Mouse (Mus musculus) olfactory bulb, adult 2 months (tissue): ENCODE results near the gene Espn. TPM values are rescaled to one million over a fixed set of nuclear protein-coding genes. Genes with fewer than 3 reads are reported as not detected.

Source experiments
- H3K27ac ChIP-seq: fragments of 200-500 bp; 2 replicates; pipeline ENCODE4 v1.5.1; 2012; ENCODE audit warnings: low read depth, low read length; ENCODE audit not compliant: insufficient read depth
- H3K4me1 ChIP-seq: fragments of 200-500 bp; 2 replicates; pipeline ENCODE4 v1.6.1; 2012; ENCODE audit warnings: low read length; ENCODE audit not compliant: control insufficient read depth, insufficient read depth
- H3K4me3 ChIP-seq: fragments of 200-500 bp; 2 replicates; pipeline ENCODE4 v1.5.1; 2012; ENCODE audit warnings: mild to moderate bottlenecking, low read depth, low read length, moderate library complexity; ENCODE audit not compliant: insufficient read depth
- CTCF ChIP-seq: fragments of 200-500 bp; IDR thresholded peaks from 2 replicates; pipeline ENCODE4 v1.5.1; 2012; ENCODE audit warnings: low read depth, mild to moderate bottlenecking, low read length, moderate library complexity; ENCODE audit not compliant: insufficient read depth
- POLR2A ChIP-seq: fragments of 200-500 bp; IDR thresholded peaks from 2 replicates; pipeline ENCODE4 v1.6.1; 2012; ENCODE audit warnings: mild to moderate bottlenecking, low read depth, low read length, moderate library complexity; ENCODE audit not compliant: insufficient read depth
- WGBS: fragments of 180-500 bp; shearing (Covaris S2); methylation state at CpG from one replicate; pipeline ENCODE4 v1.1.7; 2018; 5-methylcytosine and 5-hydroxymethylcytosine counted together
- polyA plus RNA-seq: library from polyadenylated mRNA; stranded (reverse); fragments of >200 nt; gene quantifications from 2 replicates; pipeline ENCODE4 v1.2.4, GENCODE M21; 2012; ENCODE audit warnings: low replicate concordance; ENCODE audit not compliant: missing spikeins, insufficient read depth, insufficient read length

Gene Espn
- polyA plus RNA-seq, 1 experiment: not detected

DNA sequence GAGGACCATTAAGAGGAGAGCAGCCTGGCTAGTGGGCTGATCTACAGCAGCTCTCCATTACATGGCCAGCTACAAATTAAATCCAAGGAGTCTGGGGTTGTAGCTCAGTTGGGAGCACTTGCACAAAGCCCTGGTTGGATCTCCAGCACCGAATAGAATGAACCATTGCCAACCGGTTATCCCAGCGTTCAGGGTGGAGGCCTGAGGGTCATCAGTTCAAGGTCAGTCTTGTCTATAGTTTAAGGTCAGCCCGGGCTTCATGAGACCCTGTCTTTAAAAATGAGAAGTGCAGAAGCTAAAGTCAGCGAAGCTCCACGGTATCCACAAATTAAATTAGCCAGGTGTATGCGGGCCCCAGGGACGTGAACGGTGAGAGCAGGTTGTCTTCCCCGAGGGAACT lies 18.1 kb upstream of the Espn start:
- 82% methylated on average over 10 of the region's 10 CpGs for WGBS
- Histone ChIP-seq H3K4me1 (0 out of 2 replicates have a peak, but pooled peaks cover 3% of the 10 kb centered on the region), H3K27ac (no peak overlapping the region), H3K4me3 (no peak overlapping the region)
- TF ChIP-seq CTCF: no peak
- TF ChIP-seq POLR2A: no peak

DNA sequence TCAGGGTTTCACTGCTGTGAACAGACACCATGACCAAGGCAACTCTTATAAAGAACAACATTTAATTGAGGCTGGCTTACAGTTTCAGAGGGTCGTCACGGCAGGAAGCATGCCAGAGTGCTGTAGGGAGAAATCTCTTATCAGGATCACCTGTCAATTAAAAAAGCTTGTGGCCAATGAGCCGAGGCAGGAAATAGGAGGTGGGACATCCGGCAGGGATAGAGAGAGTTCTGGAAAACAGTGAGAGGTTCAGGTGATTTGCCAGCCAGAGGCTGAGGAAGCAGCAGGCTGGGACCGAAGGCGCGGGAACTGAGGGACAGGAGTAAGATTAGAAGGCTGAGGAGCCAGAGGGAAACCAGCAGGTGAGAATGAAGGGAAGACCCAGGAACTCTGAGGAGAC lies 16.9 kb upstream of the Espn start:
- H3K4me3 ChIP-seq: no peak overlapping the region
- 0 out of 2 replicates have a peak, but pooled peaks cover 3% of the 10 kb centered on the region for H3K4me1 ChIP-seq
- no peak for TF ChIP-seq CTCF
- no peak for TF ChIP-seq POLR2A
- no peak overlapping the region for H3K27ac ChIP-seq
- WGBS: 83% methylated on average over 7 of the region's 7 CpGs

DNA sequence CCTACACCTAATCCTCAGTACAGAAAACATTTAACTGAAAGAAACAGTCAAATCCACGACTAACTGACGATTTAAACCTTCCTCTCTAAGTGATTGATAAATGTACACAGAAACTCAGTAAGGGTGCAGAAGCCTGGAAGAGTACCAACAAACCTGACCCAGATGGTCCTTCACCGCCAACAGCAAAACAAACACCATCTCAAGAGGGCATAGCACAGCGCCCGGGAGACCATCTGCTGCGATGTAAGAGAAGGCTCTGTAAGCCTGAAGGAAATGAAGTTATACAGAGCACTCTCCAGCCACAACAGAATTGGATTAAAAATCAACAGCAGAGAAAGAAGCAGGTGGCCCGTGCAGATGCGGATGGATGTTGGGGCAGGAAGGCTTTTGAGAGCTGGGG lies 15.9 kb upstream of the Espn start:
- 45% methylated on average over 8 of the region's 8 CpGs for WGBS
- TF ChIP-seq CTCF (no peak), POLR2A (no peak)
- H3K27ac ChIP-seq: no peak overlapping the region
- H3K4me3 ChIP-seq: no peak overlapping the region
- H3K4me1 ChIP-seq: 0 out of 2 replicates have a peak, but pooled peaks cover 3% of the 10 kb centered on the region

DNA sequence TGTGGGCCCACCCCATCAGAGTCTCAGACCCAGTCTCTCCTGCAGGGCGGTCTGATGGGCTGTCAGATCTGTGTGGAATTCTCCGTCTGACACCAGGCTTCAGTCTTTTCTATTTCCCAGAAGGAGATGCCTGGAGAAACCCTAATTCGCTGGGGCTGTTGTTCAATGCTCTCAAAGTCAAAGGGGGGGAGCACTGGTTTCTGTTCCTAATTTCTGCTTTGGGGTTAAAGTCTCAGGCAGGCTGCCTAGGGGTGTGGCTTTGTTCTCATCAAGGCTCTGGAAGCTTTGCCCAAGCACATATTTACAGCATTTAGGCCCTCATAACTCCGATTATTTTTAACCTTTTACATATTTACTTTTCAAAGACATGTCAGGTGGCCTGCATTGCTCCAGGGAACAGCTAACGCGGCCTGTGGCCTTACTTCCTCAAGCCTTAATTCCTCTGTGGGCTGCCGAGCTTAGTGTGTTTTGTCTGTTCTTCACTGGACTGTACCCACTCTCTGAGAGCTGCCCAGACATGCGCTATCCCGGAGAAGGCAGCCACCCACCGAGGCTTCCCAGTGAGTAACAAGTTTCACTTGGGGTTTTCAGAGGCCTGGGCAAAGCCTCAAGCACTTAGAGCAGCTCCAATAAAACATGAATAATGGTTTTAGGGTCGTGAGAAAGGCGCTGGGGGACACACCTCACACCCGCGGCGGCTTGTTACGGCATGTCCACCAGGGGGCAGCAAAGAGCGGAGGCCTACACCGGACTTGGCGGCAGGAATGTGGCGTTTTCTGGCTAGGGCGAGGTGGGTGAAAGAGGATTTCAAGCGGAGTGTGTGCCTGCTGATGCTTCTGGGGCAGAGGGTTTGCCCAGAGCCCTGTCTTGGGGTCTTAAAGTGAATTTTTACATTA lies 13.1 kb upstream of the Espn start:
- H3K27ac ChIP-seq: no peak overlapping the region
- 30% methylated on average over 22 of the region's 22 CpGs for WGBS
- TF ChIP-seq CTCF: peak; percentile 84; the same call in 1 of the 2 replicates
- TF ChIP-seq POLR2A: no peak
- H3K4me1 ChIP-seq: 0 out of 2 replicates have a peak, but pooled peaks cover 3% of the 10 kb centered on the region
- H3K4me3 ChIP-seq: no peak overlapping the region

DNA sequence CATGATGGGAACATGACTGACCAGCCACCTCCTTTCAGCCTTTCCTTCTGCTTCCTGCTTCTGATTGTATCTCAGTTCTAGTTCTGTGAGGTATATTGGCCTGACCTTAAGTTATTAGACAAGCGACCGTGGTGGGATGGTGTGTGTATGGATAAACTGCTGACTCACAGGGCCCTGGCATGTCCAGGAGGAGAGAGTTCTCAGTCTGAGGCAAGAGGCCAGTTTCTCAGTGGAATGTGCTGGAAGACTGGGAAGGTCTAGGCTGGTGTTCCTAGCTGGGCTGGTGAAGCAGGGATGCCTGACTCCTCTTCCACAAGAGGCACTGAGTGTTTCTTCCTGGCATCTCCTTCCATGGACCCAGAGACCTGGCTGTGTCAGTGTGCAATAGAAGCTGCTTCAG lies 10.6 kb upstream of the Espn start:
- H3K27ac ChIP-seq: no peak overlapping the region
- H3K4me3 ChIP-seq: no peak overlapping the region
- H3K4me1 ChIP-seq: peaks cover 17% of the 10 kb centered on the region
- WGBS: 92% methylated on average over 2 of the region's 2 CpGs
- TF ChIP-seq POLR2A (no peak), CTCF (no peak)

DNA sequence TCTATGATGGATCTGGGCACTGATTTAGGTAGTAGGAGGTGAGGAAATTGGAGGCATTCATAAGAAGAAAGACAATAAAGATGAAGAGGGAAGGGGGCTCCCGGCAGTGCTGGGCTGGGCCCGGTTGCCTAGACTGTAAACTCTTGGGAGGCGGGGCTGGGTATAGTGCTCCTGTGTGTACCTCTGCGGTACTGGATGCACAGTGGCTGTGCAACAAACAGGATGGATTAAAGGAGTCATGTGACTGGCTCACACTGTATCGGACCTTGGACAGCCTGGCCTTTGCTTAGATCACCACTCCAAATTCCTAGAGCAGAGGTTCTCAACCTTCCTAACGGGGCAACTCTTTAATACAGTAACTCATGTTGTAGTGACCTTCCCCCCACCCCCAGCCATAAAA lies 9.4 kb upstream of the Espn start:
- peaks cover 17% of the 10 kb centered on the region for H3K4me1 ChIP-seq
- no peak overlapping the region for H3K4me3 ChIP-seq
- no peak for TF ChIP-seq CTCF
- TF ChIP-seq POLR2A: no peak
- 83% methylated on average over 6 of the region's 6 CpGs for WGBS
- no peak overlapping the region for H3K27ac ChIP-seq

DNA sequence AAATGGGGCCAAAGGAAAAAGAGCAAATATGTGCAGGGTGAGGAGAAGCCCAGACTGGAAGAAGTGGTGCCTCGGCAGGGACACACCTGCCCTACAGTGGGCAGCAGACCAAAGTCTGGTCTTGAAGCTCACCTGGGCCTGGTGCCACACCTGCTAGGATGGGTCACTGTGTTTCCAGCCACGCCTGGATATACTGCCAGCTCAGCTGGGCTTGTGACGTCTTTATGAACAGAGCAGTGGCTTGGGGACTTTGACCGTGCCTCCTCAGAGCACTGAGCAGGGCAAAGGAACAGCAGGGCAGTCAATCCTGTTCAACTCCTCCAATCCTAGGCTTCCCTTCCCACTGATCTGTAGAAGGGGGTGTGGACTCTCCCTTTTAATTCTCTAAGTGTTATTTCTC lies 8.6 kb upstream of the Espn start:
- TF ChIP-seq POLR2A (no peak), CTCF (no peak)
- H3K4me3 ChIP-seq: no peak overlapping the region
- 49% methylated on average over 4 of the region's 4 CpGs for WGBS

DNA sequence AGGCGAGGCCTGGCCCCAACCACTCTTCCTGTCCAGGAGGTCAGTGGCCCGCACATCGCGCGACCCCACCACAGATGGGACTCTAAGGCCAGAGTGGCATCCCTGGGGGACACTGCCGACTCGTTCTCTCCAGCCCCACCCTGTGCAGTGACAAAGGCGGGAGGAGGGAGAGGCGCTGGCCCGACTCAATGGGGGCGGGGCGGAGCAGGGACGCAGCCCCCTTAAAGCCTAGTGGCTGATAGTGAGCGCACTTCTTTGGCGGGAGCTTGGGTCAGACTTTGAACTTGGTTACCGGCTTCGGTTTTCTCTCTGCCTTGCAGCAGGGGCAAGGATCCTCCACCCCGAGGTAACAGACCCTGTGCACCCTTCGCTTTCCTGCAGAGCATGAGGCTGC lies 7.1 kb upstream of the Espn start:
- TF ChIP-seq POLR2A (no peak), CTCF (no peak)
- no peak overlapping the region for H3K4me3 ChIP-seq
- 4% methylated on average over 19 of the region's 19 CpGs for WGBS
- no peak overlapping the region for H3K27ac ChIP-seq
- peaks cover 14% of the 10 kb centered on the region for H3K4me1 ChIP-seq

More for the DNA sequence above, 8.6 kb upstream of the Espn start:
- peaks cover 17% of the 10 kb centered on the region for H3K4me1 ChIP-seq
- no peak overlapping the region for H3K27ac ChIP-seq

DNA sequence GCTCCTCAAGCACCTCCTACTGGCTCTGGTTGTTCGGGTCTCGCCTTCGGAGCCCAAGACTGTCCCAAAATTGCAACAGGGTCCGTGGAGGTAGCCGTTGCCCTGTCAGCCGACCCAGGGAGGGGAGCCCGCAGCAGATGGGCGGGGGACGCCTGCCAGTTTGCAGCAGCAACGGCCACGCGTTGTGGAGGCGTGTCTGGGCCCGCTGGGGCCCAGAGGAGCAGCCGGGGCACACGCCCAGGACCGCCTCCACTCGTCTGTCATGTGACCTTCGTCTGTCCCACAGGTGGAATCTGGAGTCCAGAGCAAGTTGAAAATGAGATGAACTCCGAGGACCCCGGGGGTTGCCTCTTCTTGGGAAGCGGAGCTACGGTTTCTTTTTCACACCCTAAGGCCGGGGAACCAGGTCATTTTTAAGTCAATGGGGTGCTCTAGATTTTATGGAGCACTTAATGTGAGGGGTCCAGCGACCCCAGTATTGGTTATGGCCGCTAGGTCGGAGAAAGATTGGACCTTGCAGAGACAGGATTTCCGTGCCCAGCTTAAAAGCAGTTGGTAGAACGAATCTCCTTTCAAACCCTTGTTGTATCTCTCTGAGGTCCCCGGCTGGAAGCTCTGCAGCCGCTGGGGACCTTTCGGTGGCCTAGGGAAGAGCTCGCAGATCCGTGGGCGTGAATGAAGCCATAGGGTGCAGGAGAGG lies 6.6 kb upstream of the Espn start, which contains the start of gene Hes2:
Hes2 (plus strand) TSS at position 283 of the 700 bp plus-strand sequence.
- WGBS: 7% methylated on average over 35 of the region's 35 CpGs
- no peak within 1 kb of the TSS for H3K4me3 ChIP-seq
- no peak within 1 kb of the TSS for H3K27ac ChIP-seq
- peaks cover 16% of the 10 kb centered on the region for H3K4me1 ChIP-seq
- TF ChIP-seq CTCF: no peak
- no peak for TF ChIP-seq POLR2A
